Mouse (Mus musculus) granulocyte monocyte progenitor cell, adult 5-6 weeks (primary cell): ENCODE measurements at regions not wholly inside any gene's neighbourhood (a gene's known extent, or its start where the extent isn't known, plus 50 kb on each side); places are given as distances from the start of the nearest gene placed in this dataset.
"Not testable (repeated sequence)": the region's sequence is repeated elsewhere in the genome, so short reads cannot be mapped to it uniquely, and the experiment has no call there.

Experiments
- ATAC-seq: replicated peaks from 2 replicates; pipeline ENCODE4 v1.8.0; 2016; ENCODE audit warnings: mild to moderate bottlenecking, moderate TSS enrichment, inconsistent platforms; ENCODE audit not compliant: poor library complexity, severe bottlenecking

GRCm38 (mm10) chr4:31205332-31205970, 758.4 kb upstream of the Map3k7 start:
- ATAC-seq: no peak

- ATAC-seq: no peak
These were observed 738.2 kb upstream of the Map3k7 start for GRCm38 (mm10) chr4:31225741-31226140.

- no peak for ATAC-seq
These were observed 694.9 kb upstream of the Map3k7 start for GRCm38 (mm10) chr4:31268825-31269495.

- ATAC-seq: no peak
These were observed 689.8 kb upstream of the Map3k7 start for GRCm38 (mm10) chr4:31274131-31274530.

GRCm38 (mm10) chr4:31290301-31290975, 673.5 kb upstream of the Map3k7 start:
- ATAC-seq: no peak

GRCm38 (mm10) chr4:31293752-31294151, 670.1 kb upstream of the Map3k7 start:
- no peak for ATAC-seq

- no peak for ATAC-seq
These were observed 666.0 kb upstream of the Map3k7 start for GRCm38 (mm10) chr4:31297848-31298247.

GRCm38 (mm10) chr4:31319269-31319668, 644.6 kb upstream of the Map3k7 start:
- ATAC-seq: no peak

GRCm38 (mm10) chr4:31320734-31321507, 643.0 kb upstream of the Map3k7 start:
- ATAC-seq: no peak

- ATAC-seq: no peak
These were observed 640.1 kb upstream of the Map3k7 start for GRCm38 (mm10) chr4:31323816-31324215.

GRCm38 (mm10) chr4:31328798-31329197, 635.1 kb upstream of the Map3k7 start:
- ATAC-seq: no peak

GRCm38 (mm10) chr4:31331053-31331452, 632.8 kb upstream of the Map3k7 start:
- no peak for ATAC-seq

- no peak for ATAC-seq
These were observed 628.2 kb upstream of the Map3k7 start for GRCm38 (mm10) chr4:31335686-31336085.

GRCm38 (mm10) chr4:31337980-31338379, 625.9 kb upstream of the Map3k7 start:
- no peak for ATAC-seq

GRCm38 (mm10) chr4:31343312-31344248, 620.3 kb upstream of the Map3k7 start:
- ATAC-seq: no peak

- ATAC-seq: not testable (repeated sequence)
These were observed 609.9 kb upstream of the Map3k7 start for GRCm38 (mm10) chr4:31354046-31354445.

- no peak for ATAC-seq
These were observed 608.9 kb upstream of the Map3k7 start for GRCm38 (mm10) chr4:31354953-31355352.

GRCm38 (mm10) chr4:31366172-31366571, 597.7 kb upstream of the Map3k7 start:
- ATAC-seq: no peak

GRCm38 (mm10) chr4:31367031-31367430, 596.9 kb upstream of the Map3k7 start:
- no peak for ATAC-seq

GRCm38 (mm10) chr4:31370062-31370461, 593.8 kb upstream of the Map3k7 start:
- ATAC-seq: no peak
